Mouse (Mus musculus) intestine, embryonic 16.5 days (tissue): ENCODE results near the gene Adgrl4. TPM values are rescaled to one million over a fixed set of nuclear protein-coding genes. Genes with fewer than 3 reads are reported as not detected.

Experiments used
- ATAC-seq: fragments of 200-750 bp; cut with Nextera tagmentation; 2 replicates; pipeline ENCODE4 v1.8.0; 2017; ENCODE audit warnings: moderate TSS enrichment, moderate library complexity
- H3K27ac ChIP-seq: fragments of 300-500 bp; sonication (generic); 2 replicates; pipeline ENCODE4 v1.5.1; 2014; ENCODE audit warnings: mild to moderate bottlenecking, low read length
- H3K27me3 ChIP-seq: fragments of 300-500 bp; sonication (generic); replicated peaks from 2 replicates; pipeline ENCODE4 v1.6.1; 2014; ENCODE audit warnings: low read length, control low read depth, mixed read lengths; ENCODE audit not compliant: control insufficient read depth, insufficient read depth
- H3K36me3 ChIP-seq: fragments of 300-500 bp; sonication (generic); 2 replicates; pipeline ENCODE4 v1.6.1; 2014; ENCODE audit warnings: low read length, control low read depth; ENCODE audit not compliant: control insufficient read depth, insufficient read depth
- H3K4me1 ChIP-seq: fragments of 300-500 bp; sonication (generic); 2 replicates; pipeline ENCODE4 v1.6.1; 2014; ENCODE audit warnings: low read length, control low read depth, mixed read lengths; ENCODE audit not compliant: control insufficient read depth, insufficient read depth
- H3K4me2 ChIP-seq: fragments of 300-500 bp; sonication (generic); 2 replicates; pipeline ENCODE4 v1.6.1; 2014; ENCODE audit warnings: low read depth, low read length, control low read depth
- H3K4me3 ChIP-seq: fragments of 300-500 bp; sonication (generic); 2 replicates; pipeline ENCODE4 v1.5.1; 2014; ENCODE audit warnings: mild to moderate bottlenecking, low read length
- H3K9ac ChIP-seq: fragments of 300-500 bp; sonication (generic); 2 replicates; pipeline ENCODE4 v1.6.1; 2014; ENCODE audit warnings: low read depth, low read length
- H3K9me3 ChIP-seq: fragments of 300-500 bp; sonication (generic); 2 replicates; pipeline ENCODE4 v1.6.1; 2016; ENCODE audit warnings: low read length, control low read depth; ENCODE audit not compliant: control insufficient read depth
- WGBS: fragments of 180-500 bp; shearing (Covaris S2); extraction: QIAGEN DNeasy Blood & Tissue Kit; methylation state at CpG from one replicate; pipeline ENCODE4 v1.1.7; 2014; 5-methylcytosine and 5-hydroxymethylcytosine counted together
- polyA plus RNA-seq: library from polyadenylated mRNA; unstranded; fragments of >200 nt; fragmentation: Nextera tagmentation; extraction: Ambion mirVana; gene quantifications from 2 replicates; pipeline ENCODE4 v1.2.1, GENCODE M21; 2015

Gene Adgrl4
- polyA plus RNA-seq, 1 experiment from 2014 or later, result 6.6 TPM

DNA sequence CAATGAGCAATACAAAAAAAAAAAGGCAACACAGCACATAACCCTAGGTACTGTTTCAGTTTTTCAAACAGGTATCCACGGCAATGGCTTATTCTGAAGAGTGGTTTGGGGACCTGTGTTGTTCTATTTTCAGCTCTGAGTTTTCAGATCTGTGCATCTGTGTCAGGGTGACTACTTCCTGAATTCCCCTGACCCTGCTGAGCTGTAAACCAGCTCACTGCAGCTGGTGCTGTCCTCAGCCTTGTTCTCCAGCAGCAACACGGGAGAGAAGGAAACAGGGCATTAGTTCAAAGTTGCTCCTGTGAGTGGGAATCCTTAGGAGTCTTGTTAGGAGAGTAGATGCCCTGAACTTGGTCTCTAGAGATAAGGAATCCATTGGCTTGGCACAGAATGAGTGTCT is 119.4 kb downstream of the Adgrl4 start:
- H3K9ac ChIP-seq, result no peak overlapping the region
- no peaks in the 10 kb centered on the region for H3K27me3 ChIP-seq
- no peaks in the 10 kb centered on the region for H3K36me3 ChIP-seq
- H3K4me1 ChIP-seq, result no peaks in the 10 kb centered on the region
- no peak overlapping the region for H3K4me3 ChIP-seq
- no peaks in the 10 kb centered on the region for H3K9me3 ChIP-seq
- H3K4me2 ChIP-seq, result no peak overlapping the region
- ATAC-seq, result no peak
- 57% methylated on average over 2 of the region's 2 CpGs for WGBS
- no peak overlapping the region for H3K27ac ChIP-seq

DNA sequence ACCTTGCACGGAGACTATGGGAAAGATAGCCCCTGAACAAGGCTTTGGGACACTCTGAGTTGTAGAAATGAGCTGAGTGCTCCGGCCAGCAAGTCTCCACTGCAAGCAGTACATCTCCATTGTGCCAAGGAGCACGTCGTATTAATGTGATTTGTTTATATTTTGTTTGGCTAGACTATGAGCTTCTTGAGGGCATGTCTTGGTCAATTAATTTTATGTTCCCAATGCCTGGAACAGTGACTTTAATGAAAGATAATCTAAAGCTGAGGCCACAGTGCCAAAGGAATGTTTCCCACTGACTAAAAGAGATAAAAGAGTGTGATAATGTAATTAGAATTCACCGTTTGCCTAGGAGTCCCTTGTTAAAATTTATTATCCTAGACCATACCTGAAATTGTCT is 119.9 kb downstream of the Adgrl4 start:
- no peak overlapping the region for H3K27ac ChIP-seq
- H3K4me1 ChIP-seq, result no peaks in the 10 kb centered on the region
- no peak for ATAC-seq
- H3K9ac ChIP-seq, result no peak overlapping the region
- no peaks in the 10 kb centered on the region for H3K36me3 ChIP-seq
- H3K4me3 ChIP-seq, result no peak overlapping the region
- H3K4me2 ChIP-seq, result no peak overlapping the region
- H3K27me3 ChIP-seq, result no peaks in the 10 kb centered on the region
- WGBS, result 56% methylated on average over 5 of the region's 5 CpGs
- H3K9me3 ChIP-seq, result no peaks in the 10 kb centered on the region

DNA sequence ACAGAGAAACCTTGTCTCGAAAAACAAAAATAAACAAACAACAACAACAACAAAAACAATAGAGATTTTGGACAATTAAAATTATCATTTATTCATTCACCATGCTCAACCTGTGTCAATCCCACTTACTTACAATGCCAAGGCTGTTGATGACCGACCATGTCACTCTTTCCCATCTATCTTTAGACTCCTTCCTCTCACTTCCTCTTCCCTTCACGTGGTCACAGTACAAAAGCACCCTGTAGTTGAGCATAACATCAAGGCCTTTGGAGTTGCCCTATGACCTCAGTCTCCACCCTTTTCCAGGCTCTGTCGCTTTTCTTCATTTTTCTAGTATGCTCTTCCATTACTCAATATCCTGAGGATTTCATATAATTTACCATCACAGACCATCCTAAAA is 120.7 kb downstream of the Adgrl4 start:
- no peaks in the 10 kb centered on the region for H3K9me3 ChIP-seq
- H3K4me3 ChIP-seq, result no peak overlapping the region
- no peak overlapping the region for H3K27ac ChIP-seq
- no peak for ATAC-seq
- H3K27me3 ChIP-seq, result no peaks in the 10 kb centered on the region
- WGBS, result 73% methylated on average over 4 of the region's 4 CpGs
- H3K4me2 ChIP-seq, result no peak overlapping the region
- no peaks in the 10 kb centered on the region for H3K36me3 ChIP-seq
- no peaks in the 10 kb centered on the region for H3K4me1 ChIP-seq
- no peak overlapping the region for H3K9ac ChIP-seq

DNA sequence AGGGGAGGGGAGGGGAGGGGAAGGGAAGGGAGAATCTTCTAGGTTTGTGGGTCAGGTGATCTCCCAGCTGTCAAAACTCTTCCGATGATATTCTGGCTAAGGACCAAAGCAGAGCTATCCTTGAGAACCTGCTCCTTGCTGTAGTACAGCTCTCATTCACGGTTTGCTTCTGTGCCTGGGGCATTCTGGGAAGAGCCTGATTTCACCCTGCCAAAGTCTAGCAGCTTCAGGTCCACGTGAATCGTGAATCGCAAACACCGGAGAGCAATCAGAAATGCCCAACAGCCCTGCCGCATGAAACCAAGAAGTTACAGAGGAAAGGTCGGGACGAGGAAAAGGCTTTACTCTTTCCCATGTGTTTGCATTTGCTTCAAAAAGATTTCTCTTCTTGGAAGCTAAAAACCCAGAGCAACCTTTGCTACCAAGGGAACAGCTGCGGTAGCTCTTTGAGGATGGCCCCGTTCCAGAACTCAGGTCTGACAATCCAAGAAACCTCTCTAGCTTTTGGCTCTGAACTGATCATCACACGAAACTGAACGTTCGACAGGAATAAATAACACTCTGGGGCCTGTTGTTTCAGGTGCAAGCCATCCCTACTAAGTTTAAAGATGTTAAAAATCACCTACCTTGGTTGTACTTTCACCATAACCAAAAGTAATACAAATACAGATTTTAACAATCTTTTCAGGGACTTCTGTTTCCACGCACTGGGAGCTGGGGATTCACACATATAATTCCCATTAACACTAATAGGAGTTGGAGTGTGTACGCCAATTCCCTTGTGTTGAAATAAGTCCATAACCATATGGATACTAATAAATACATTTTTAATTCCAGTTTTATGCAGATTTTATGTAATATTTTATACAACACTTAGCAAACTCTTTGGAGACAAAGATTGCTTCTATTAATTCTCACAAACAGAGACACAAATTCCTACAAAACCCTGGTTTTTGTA is 128.3 kb downstream of the Adgrl4 start:
- 58% methylated on average over 16 of the region's 16 CpGs for WGBS
- no peak overlapping the region for H3K4me2 ChIP-seq
- ATAC-seq, result no peak

DNA sequence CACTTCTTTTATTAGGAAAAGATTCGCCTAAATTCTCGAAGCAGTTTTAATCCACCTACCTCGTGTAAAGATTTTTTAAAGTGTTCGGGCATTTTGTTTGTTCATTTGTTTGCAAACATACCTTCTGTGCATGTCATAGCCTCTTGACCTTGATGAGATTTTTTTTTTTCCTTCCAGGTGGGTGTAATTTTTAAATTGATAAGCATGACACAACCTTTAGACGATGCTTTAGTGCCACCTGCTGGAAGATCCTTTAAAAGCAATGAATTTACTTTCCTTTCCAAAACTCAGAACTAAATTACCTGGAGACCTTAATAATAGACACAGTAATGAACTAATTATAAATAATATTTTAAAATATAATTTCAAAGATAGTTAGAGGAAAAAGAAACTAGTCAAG is 128.9 kb downstream of the Adgrl4 start:
- H3K36me3 ChIP-seq, result no peaks in the 10 kb centered on the region

More for the DNA sequence above, 128.3 kb downstream of the Adgrl4 start:
- no peak overlapping the region for H3K27ac ChIP-seq
- H3K9ac ChIP-seq, result no peak overlapping the region
- no peaks in the 10 kb centered on the region for H3K27me3 ChIP-seq
- H3K36me3 ChIP-seq, result no peaks in the 10 kb centered on the region
- H3K4me1 ChIP-seq, result no peaks in the 10 kb centered on the region
- no peak overlapping the region for H3K4me3 ChIP-seq
- H3K9me3 ChIP-seq, result no peaks in the 10 kb centered on the region

DNA sequence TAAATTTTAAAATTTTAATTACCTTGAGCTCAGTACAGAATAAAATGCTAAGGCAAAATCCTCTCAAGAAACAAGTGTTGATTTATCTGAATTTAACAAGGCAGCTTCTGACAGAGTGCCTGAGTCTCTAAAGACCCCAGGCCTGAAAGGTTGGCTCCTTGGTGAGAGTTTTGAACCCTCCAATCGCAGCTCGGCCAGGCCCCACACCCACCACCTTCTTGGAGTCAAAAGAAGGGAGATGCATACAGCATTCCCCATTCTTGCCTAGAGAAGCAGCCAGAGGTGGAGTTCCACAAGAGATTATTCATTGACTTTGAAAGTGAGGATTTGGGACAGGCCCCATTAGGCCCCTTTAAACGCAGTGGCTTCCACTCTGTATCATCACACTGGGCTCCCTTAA is 129.9 kb downstream of the Adgrl4 start:
- Histone ChIP-seq H3K4me3 (no peak overlapping the region), H3K4me2 (no peak overlapping the region), H3K9ac (no peak overlapping the region), H3K9me3 (no peaks in the 10 kb centered on the region), H3K27ac (no peak overlapping the region), H3K4me1 (no peaks in the 10 kb centered on the region), H3K27me3 (no peaks in the 10 kb centered on the region), H3K36me3 (no peaks in the 10 kb centered on the region)
- ATAC-seq, result no peak
- WGBS, result 40% methylated on average over 3 of the region's 3 CpGs

More for the DNA sequence above, 128.9 kb downstream of the Adgrl4 start:
- no peak overlapping the region for H3K27ac ChIP-seq
- H3K4me1 ChIP-seq, result no peaks in the 10 kb centered on the region
- no peak overlapping the region for H3K9ac ChIP-seq
- WGBS, result 56% methylated on average over 5 of the region's 5 CpGs
- ATAC-seq, result no peak
- no peak overlapping the region for H3K4me3 ChIP-seq
- no peaks in the 10 kb centered on the region for H3K27me3 ChIP-seq
- no peak overlapping the region for H3K4me2 ChIP-seq
- H3K9me3 ChIP-seq, result no peaks in the 10 kb centered on the region

DNA sequence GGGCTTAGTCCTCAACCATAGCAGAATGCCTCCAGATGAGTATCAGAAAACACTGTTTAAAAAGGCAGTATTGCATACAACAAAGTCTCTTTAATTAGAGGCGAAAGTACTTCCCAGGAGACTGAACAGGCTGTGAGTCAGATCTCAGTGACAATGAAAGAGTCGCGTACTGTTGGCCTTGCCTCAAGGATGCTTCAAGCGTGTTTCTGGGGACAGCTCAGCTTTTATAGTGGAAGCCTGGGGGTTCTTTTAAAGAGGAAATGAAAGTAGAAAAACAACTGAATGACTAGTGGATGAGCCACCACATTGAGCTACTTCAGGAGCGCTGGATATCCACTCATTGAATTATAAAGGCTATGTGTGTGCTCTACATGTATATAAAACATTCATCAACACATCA is 134.4 kb downstream of the Adgrl4 start:
- H3K4me1 ChIP-seq, result no peaks in the 10 kb centered on the region
- H3K4me2 ChIP-seq, result no peak overlapping the region
- no peaks in the 10 kb centered on the region for H3K9me3 ChIP-seq
- no peak overlapping the region for H3K4me3 ChIP-seq
- H3K27ac ChIP-seq, result no peak overlapping the region
- H3K9ac ChIP-seq, result no peak overlapping the region
- no peaks in the 10 kb centered on the region for H3K36me3 ChIP-seq
- ATAC-seq, result no peak
- WGBS, result 89% methylated on average over 5 of the region's 5 CpGs
- H3K27me3 ChIP-seq, result no peaks in the 10 kb centered on the region

DNA sequence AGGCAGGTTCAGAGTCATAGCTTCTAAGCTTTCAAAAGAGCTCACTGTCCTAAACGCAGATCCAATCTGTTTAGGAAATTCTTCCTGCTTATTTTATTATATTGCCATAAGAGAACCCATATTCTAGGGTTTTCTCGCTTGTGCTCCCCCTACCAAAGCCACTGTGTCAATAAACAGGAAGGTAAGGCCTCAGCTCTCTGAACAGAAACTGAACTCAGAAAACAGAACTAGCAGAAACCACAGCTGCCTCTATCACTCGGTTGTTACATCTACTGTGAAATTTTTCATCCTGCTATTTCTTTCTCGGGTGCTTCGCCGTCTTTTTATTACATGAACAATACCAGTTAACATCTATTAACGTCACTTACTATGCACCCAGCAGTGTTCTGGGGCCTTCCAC is 137.6 kb downstream of the Adgrl4 start:
- H3K4me3 ChIP-seq, result no peak overlapping the region
- H3K4me1 ChIP-seq, result no peaks in the 10 kb centered on the region
- no peak overlapping the region for H3K4me2 ChIP-seq
- H3K9me3 ChIP-seq, result no peaks in the 10 kb centered on the region
- no peaks in the 10 kb centered on the region for H3K27me3 ChIP-seq
- H3K27ac ChIP-seq, result no peak overlapping the region
- WGBS, result 82% methylated on average over 7 of the region's 7 CpGs
- no peak for ATAC-seq
- no peak overlapping the region for H3K9ac ChIP-seq
- H3K36me3 ChIP-seq, result no peaks in the 10 kb centered on the region

DNA sequence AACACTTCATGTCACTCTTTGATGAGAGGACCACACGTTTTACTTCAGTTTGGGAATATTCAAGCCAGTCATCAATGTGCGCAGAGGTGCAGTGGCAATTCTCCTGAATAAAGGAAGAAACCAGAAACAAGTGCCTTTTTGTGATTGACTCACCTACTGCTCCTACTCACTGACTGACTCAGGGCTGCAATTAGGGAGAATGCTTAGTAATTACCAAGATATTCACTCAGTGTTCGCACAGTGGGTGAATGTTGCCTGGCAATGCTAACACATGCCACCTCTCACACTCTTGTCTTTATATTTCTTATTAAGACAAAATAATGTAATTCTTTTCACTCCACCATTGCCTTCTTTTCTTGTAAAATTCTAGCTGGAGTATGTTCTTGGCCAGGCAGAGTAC is 138.5 kb downstream of the Adgrl4 start:
- 85% methylated on average over 3 of the region's 3 CpGs for WGBS
- Histone ChIP-seq H3K4me1 (no peaks in the 10 kb centered on the region), H3K36me3 (no peaks in the 10 kb centered on the region), H3K27me3 (no peaks in the 10 kb centered on the region), H3K9me3 (no peaks in the 10 kb centered on the region), H3K27ac (no peak overlapping the region), H3K4me2 (no peak overlapping the region), H3K9ac (no peak overlapping the region), H3K4me3 (no peak overlapping the region)
- ATAC-seq, result no peak

DNA sequence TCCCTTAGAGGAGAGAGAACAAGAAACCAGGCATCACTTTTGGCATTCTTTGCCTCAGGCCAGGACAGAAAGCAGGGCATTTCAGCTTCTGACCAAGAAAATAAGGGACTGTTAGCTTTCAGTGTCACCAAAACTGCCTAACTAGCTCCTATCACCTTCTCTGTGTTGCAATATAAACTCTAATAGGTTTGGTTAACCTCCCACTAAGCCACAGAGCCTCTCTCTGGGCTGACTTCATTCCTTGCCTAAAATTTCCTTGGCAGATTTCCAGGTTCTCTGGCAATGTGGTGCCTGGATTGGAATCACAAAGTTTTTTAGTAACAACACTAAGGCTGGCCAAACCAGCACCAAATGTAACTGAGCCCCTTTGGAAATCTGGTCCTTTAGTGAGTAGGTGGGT is 154.2 kb downstream of the Adgrl4 start:
- Histone ChIP-seq H3K27ac (no peak overlapping the region), H3K36me3 (no peaks in the 10 kb centered on the region), H3K27me3 (no peaks in the 10 kb centered on the region), H3K9ac (no peak overlapping the region), H3K9me3 (no peaks in the 10 kb centered on the region), H3K4me3 (no peak overlapping the region), H3K4me1 (no peaks in the 10 kb centered on the region), H3K4me2 (no peak overlapping the region)
- ATAC-seq, result no peak
